Comparison of ENCODE assay signal across 16 mouse cellular contexts in the genomic region with DNA sequence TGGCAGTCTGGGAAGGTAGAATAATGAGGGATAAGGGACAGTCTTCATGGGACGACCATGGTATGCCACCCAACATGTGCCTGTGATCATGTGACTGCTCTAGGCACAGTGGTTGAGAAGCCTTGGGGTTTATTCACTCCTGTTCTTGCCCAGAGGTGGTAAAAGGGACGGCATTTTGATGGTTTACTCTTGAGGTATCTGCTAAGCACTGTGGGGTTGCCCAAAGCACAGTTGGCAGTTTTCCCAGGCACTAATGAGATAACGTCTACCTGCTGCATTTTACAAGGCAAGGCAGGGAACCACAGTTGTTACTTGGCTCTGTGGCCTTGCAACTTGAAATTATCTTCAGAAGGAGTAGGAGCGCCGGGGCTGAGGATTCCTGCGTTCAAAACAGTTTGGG. TPM values are rescaled to one million over a fixed set of nuclear protein-coding genes. Genes with fewer than 3 reads are reported as not detected.
DNase-seq lines count a peak whose midpoint lies in the region; ATAC-seq and TF ChIP-seq lines count a peak whose summit lies in the region.
"Had no signal": no experiment of that assay in that cellular context is flagged by ENCODE, and none has a peak within 500 bp of the region (broad histone marks: within the 10 kb centered on the region; RNA-seq: fewer than 3 reads in every experiment).

No protein-coding gene starts in this region.

- H3K36me3 ChIP-seq in forebrain, embryonic 13.5 days (ENCODE audit: poor library complexity, severe bottlenecking) = no peaks in the 10 kb centered on the region
- H3K36me3 ChIP-seq in forebrain, embryonic 12.5 days (replicated peaks) = no peaks in the 10 kb centered on the region
- H3K36me3 ChIP-seq in MEL (ENCODE audit: control insufficient read depth in 1 of 2, insufficient read depth in 2 of 2, low read length in 2 of 2) = no peaks in the 10 kb centered on the region
- no peaks in the 10 kb centered on the region for H3K36me3 ChIP-seq in forebrain, embryonic 16.5 days (ENCODE audit: control insufficient read depth, insufficient read depth)
- no peaks in the 10 kb centered on the region for H3K36me3 ChIP-seq in midbrain, embryonic 15.5 days (replicated peaks)
- H3K36me3 ChIP-seq: limb, embryonic 15.5 days had no signal

- no peaks in the 10 kb centered on the region; the same call in 1 of the 2 replicates for H3K27me3 ChIP-seq in forebrain, embryonic 13.5 days
- H3K27me3 ChIP-seq in forebrain, embryonic 12.5 days = no peaks in the 10 kb centered on the region
- peaks cover 0 to 9% of the 10 kb centered on the region in 2 experiments; a peak in 3 of 4 replicates for H3K27me3 ChIP-seq in MEL (ENCODE audit: control insufficient read depth in 1 of 2, insufficient read depth in 2 of 2, low read length in 2 of 2)
- H3K27me3 ChIP-seq in forebrain, embryonic 16.5 days (replicated peaks; ENCODE audit: control insufficient read depth, insufficient read depth, low read length) = no peaks in the 10 kb centered on the region
- no peaks in the 10 kb centered on the region for H3K27me3 ChIP-seq in midbrain, embryonic 15.5 days (replicated peaks)

- no peaks in the 10 kb centered on the region for H3K9me3 ChIP-seq in forebrain, embryonic 13.5 days (replicated peaks)
- H3K9me3 ChIP-seq in forebrain, embryonic 12.5 days = no peaks in the 10 kb centered on the region
- H3K9me3 ChIP-seq in MEL (replicated peaks; ENCODE audit: insufficient read depth, low read length) = no peaks in the 10 kb centered on the region
- no peaks in the 10 kb centered on the region for H3K9me3 ChIP-seq in forebrain, embryonic 16.5 days (ENCODE audit: control insufficient read depth, low read length)
- H3K9me3 ChIP-seq in midbrain, embryonic 15.5 days = no peaks in the 10 kb centered on the region
- H3K9me3 ChIP-seq: limb, embryonic 15.5 days had no signal

- ATAC-seq in forebrain, embryonic 13.5 days = 0 out of 2 replicates have a peak, but pooled peaks have one; percentile 39
- no peak for ATAC-seq in forebrain, embryonic 12.5 days (ENCODE audit: low FRiP score)
- peak; percentile 33; the same call in 1 of the 2 replicates for ATAC-seq in forebrain, embryonic 16.5 days
- ATAC-seq in midbrain, embryonic 15.5 days (replicated peaks) = peak; percentile 40

- no peak overlapping the region; the same call in 1 of the 2 replicates for H3K4me2 ChIP-seq in forebrain, embryonic 13.5 days
- no peak overlapping the region for H3K4me2 ChIP-seq in forebrain, embryonic 12.5 days
- no peak overlapping the region for H3K4me2 ChIP-seq in forebrain, embryonic 16.5 days (ENCODE audit: low read length)
- H3K4me2 ChIP-seq in midbrain, embryonic 15.5 days = no peak overlapping the region
- H3K4me2 ChIP-seq: limb, embryonic 15.5 days had no signal

- DNase-seq in MEL (ENCODE audit: low read depth, low spot score) = no peak
- DNase-seq in right cerebral cortex, postnatal 14 days = no peak
- DNase-seq in embryo, embryonic 10 days (ENCODE audit: low spot score) = no peak
- no peak for DNase-seq in lung, postnatal 36 days
- DNase-seq: cerebellum, adult 11-12 months; kidney, adult 9 months; lung, adult 18-20 months; thymus, postnatal 36 days had no signal

- H3K27ac ChIP-seq in forebrain, embryonic 13.5 days = no peak overlapping the region
- H3K27ac ChIP-seq in forebrain, embryonic 12.5 days = no peak overlapping the region
- no peak overlapping the region for H3K27ac ChIP-seq in MEL (ENCODE audit: control insufficient read depth, low read depth, low read length)
- H3K27ac ChIP-seq in forebrain, embryonic 16.5 days (ENCODE audit: low read length) = no peak overlapping the region
- peak overlapping the region; percentile 64 for H3K27ac ChIP-seq in midbrain, embryonic 15.5 days
- H3K27ac ChIP-seq: limb, embryonic 15.5 days; macrophage had no signal

- peaks cover 11% of the 10 kb centered on the region for H3K4me1 ChIP-seq in forebrain, embryonic 13.5 days
- H3K4me1 ChIP-seq in forebrain, embryonic 12.5 days = peaks cover 14% of the 10 kb centered on the region; the same call in 1 of the 2 replicates
- no peaks in the 10 kb centered on the region for H3K4me1 ChIP-seq in MEL (ENCODE audit: control insufficient read depth in 1 of 2, insufficient read depth in 2 of 2, low read length in 2 of 2)
- H3K4me1 ChIP-seq in forebrain, embryonic 16.5 days (replicated peaks; ENCODE audit: control insufficient read depth, insufficient read depth, low read length) = peaks cover 7% of the 10 kb centered on the region
- H3K4me1 ChIP-seq in midbrain, embryonic 15.5 days = peaks cover 13% of the 10 kb centered on the region

- no peak for TF ChIP-seq EP300 in MEL (IDR thresholded peaks at IDR 0.05; ENCODE audit: low read depth in 1 of 2, low read length in 2 of 2)

- 48% methylated on average over 6 of the region's 6 CpGs for WGBS in forebrain, embryonic 13.5 days
- WGBS in forebrain, embryonic 12.5 days = 50% methylated on average over 6 of the region's 6 CpGs
- WGBS in forebrain, embryonic 16.5 days = 35% methylated on average over 6 of the region's 6 CpGs
- 53% methylated on average over 6 of the region's 6 CpGs for WGBS in midbrain, embryonic 15.5 days

- TF ChIP-seq POLR2A in MEL (IDR thresholded peaks at IDR 0.05; ENCODE audit: control insufficient read depth in 1 of 2, insufficient read depth in 1 of 2, low read depth in 1 of 2, low read length in 2 of 2, poor library complexity in 1 of 2) = no peak

- no peak overlapping the region for H3K4me3 ChIP-seq in forebrain, embryonic 13.5 days
- no peak overlapping the region for H3K4me3 ChIP-seq in forebrain, embryonic 12.5 days (replicated peaks)
- no peak overlapping the region for H3K4me3 ChIP-seq in MEL (ENCODE audit: control insufficient read depth in 1 of 2, insufficient read depth in 1 of 2, low read depth in 2 of 2, low read length in 2 of 2)
- no peak overlapping the region for H3K4me3 ChIP-seq in forebrain, embryonic 16.5 days (replicated peaks; ENCODE audit: low read length)
- no peak overlapping the region for H3K4me3 ChIP-seq in midbrain, embryonic 15.5 days
- H3K4me3 ChIP-seq: limb, embryonic 15.5 days had no signal

- TF ChIP-seq RAD21 in MEL (IDR thresholded peaks at IDR 0.05; ENCODE audit: low read depth, low read length) = no peak

- H3K9ac ChIP-seq in forebrain, embryonic 13.5 days = no peak overlapping the region
- no peak overlapping the region for H3K9ac ChIP-seq in forebrain, embryonic 12.5 days
- H3K9ac ChIP-seq in MEL (ENCODE audit: control insufficient read depth, low read depth, low read length, poor library complexity, severe bottlenecking) = no peak overlapping the region
- no peak overlapping the region for H3K9ac ChIP-seq in forebrain, embryonic 16.5 days (replicated peaks; ENCODE audit: low read depth, low read length)
- 0 out of 2 replicates have a peak overlapping the region, but pooled peaks have one; percentile 11 for H3K9ac ChIP-seq in midbrain, embryonic 15.5 days
- H3K9ac ChIP-seq: limb, embryonic 15.5 days had no signal

- no peaks in the 10 kb centered on the region for H3K79me2 ChIP-seq in MEL (ENCODE audit: control insufficient read depth, insufficient read depth, low read length, poor library complexity)

- TF ChIP-seq CTCF in MEL (IDR thresholded peaks at IDR 0.05 in 2 of 3, conservative IDR thresholded peaks at IDR 0.05 in 1 of 3; ENCODE audit: control insufficient read depth in 1 of 3, insufficient read depth in 1 of 3, low read depth in 2 of 3, low read length in 3 of 3, poor library complexity in 1 of 3, severe bottlenecking in 1 of 3) = no peak

RNA-seq across cellular contexts. Expression of gene Vsig8, which starts 15.9 kb away (rescaled TPM):
- 0.11 and 0.14 TPM in 2 replicates for polyA plus RNA-seq in forebrain, embryonic 13.5 days (2015; fragmentation: Nextera tagmentation; extraction: Ambion mirVana)
- 0.28 TPM in 1 of 2 replicates, not detected in the other for polyA plus RNA-seq in forebrain, embryonic 12.5 days (2016; fragmentation: Nextera tagmentation; extraction: Ambion mirVana)
- not detected in 2 replicates for total RNA-seq in MEL (2012; rRNA removed)
- polyA plus RNA-seq in MEL (2012; ENCODE audit: insufficient read depth in 1 of 2, insufficient read length in 2 of 2, low read depth in 1 of 2, low replicate concordance in 2 of 2, missing spikeins in 1 of 2) = not detected
- 0.14 TPM in 1 of 2 replicates, not detected in the other for polyA plus RNA-seq in forebrain, embryonic 16.5 days (2015; fragmentation: Nextera tagmentation; extraction: Ambion mirVana)
- polyA plus RNA-seq in midbrain, embryonic 15.5 days (2015; fragmentation: Nextera tagmentation; extraction: Ambion mirVana) = 0.32 and 0.37 TPM in 2 replicates
- total RNA-seq: hematopoietic stem cell, adult 5-6 weeks had no signal

RNA-seq across cellular contexts. Expression of gene Cfap45, which starts 19.2 kb away (rescaled TPM):
- 1.4 and 2.2 TPM in 2 replicates for polyA plus RNA-seq in forebrain, embryonic 13.5 days (2015; fragmentation: Nextera tagmentation; extraction: Ambion mirVana)
- polyA plus RNA-seq in forebrain, embryonic 12.5 days (2016; fragmentation: Nextera tagmentation; extraction: Ambion mirVana) = 1.2 and 2.6 TPM in 2 replicates
- 0.29 TPM in 1 of 2 replicates, not detected in the other for total RNA-seq in MEL (2012; rRNA removed)
- polyA plus RNA-seq in MEL (2012; ENCODE audit: insufficient read depth in 1 of 2, insufficient read length in 2 of 2, low read depth in 1 of 2, low replicate concordance in 2 of 2, missing spikeins in 1 of 2) = under 1 TPM in 1 of 2 experiments, not detected in 1; 0.40 TPM
- 1.8 and 3.0 TPM in 2 replicates for polyA plus RNA-seq in forebrain, embryonic 16.5 days (2015; fragmentation: Nextera tagmentation; extraction: Ambion mirVana)
- polyA plus RNA-seq in midbrain, embryonic 15.5 days (2015; fragmentation: Nextera tagmentation; extraction: Ambion mirVana) = 3.7 and 4.2 TPM in 2 replicates

RNA-seq across cellular contexts. Expression of gene Tagln2, which starts 40.0 kb away (rescaled TPM):
- polyA plus RNA-seq in forebrain, embryonic 13.5 days (2015; fragmentation: Nextera tagmentation; extraction: Ambion mirVana) = 52.9 and 55.8 TPM in 2 replicates
- 40.0 and 45.7 TPM in 2 replicates for polyA plus RNA-seq in forebrain, embryonic 12.5 days (2016; fragmentation: Nextera tagmentation; extraction: Ambion mirVana)
- 100 and 150 TPM in 2 replicates for total RNA-seq in MEL (2012; rRNA removed)
- polyA plus RNA-seq in MEL (2012; ENCODE audit: insufficient read depth in 1 of 2, insufficient read length in 2 of 2, low read depth in 1 of 2, low replicate concordance in 2 of 2, missing spikeins in 1 of 2) = 100 to 1,000 TPM; 332 to 581 TPM
- 53.4 and 56.8 TPM in 2 replicates for polyA plus RNA-seq in forebrain, embryonic 16.5 days (2015; fragmentation: Nextera tagmentation; extraction: Ambion mirVana)
- 57.2 and 58.7 TPM in 2 replicates for polyA plus RNA-seq in midbrain, embryonic 15.5 days (2015; fragmentation: Nextera tagmentation; extraction: Ambion mirVana)

RNA-seq across cellular contexts. Expression of gene Slamf8, which starts 50.5 kb away (rescaled TPM):
- polyA plus RNA-seq in forebrain, embryonic 13.5 days (2015; fragmentation: Nextera tagmentation; extraction: Ambion mirVana) = not detected in 2 replicates
- polyA plus RNA-seq in forebrain, embryonic 12.5 days (2016; fragmentation: Nextera tagmentation; extraction: Ambion mirVana) = not detected in 2 replicates
- not detected in 2 replicates for total RNA-seq in MEL (2012; rRNA removed)
- polyA plus RNA-seq in MEL (2012; ENCODE audit: insufficient read depth in 1 of 2, insufficient read length in 2 of 2, low read depth in 1 of 2, low replicate concordance in 2 of 2, missing spikeins in 1 of 2) = not detected
- not detected in 2 replicates for polyA plus RNA-seq in forebrain, embryonic 16.5 days (2015; fragmentation: Nextera tagmentation; extraction: Ambion mirVana)
- polyA plus RNA-seq in midbrain, embryonic 15.5 days (2015; fragmentation: Nextera tagmentation; extraction: Ambion mirVana) = not detected in 2 replicates
- polyA plus RNA-seq: testis, adult 2 months had no signal

RNA-seq across cellular contexts. Expression of gene Igsf9, which starts 58.2 kb away (rescaled TPM):
- polyA plus RNA-seq in forebrain, embryonic 13.5 days (2015; fragmentation: Nextera tagmentation; extraction: Ambion mirVana) = 78.7 and 90.7 TPM in 2 replicates
- polyA plus RNA-seq in forebrain, embryonic 12.5 days (2016; fragmentation: Nextera tagmentation; extraction: Ambion mirVana) = 102 TPM in 2 replicates
- total RNA-seq in MEL (2012; rRNA removed) = 0.12 and 0.13 TPM in 2 replicates
- under 1 TPM in 1 of 2 experiments, not detected in 1; 0.38 TPM for polyA plus RNA-seq in MEL (2012; ENCODE audit: insufficient read depth in 1 of 2, insufficient read length in 2 of 2, low read depth in 1 of 2, low replicate concordance in 2 of 2, missing spikeins in 1 of 2)
- 60.9 and 89.9 TPM in 2 replicates for polyA plus RNA-seq in forebrain, embryonic 16.5 days (2015; fragmentation: Nextera tagmentation; extraction: Ambion mirVana)
- 80.6 and 83.2 TPM in 2 replicates for polyA plus RNA-seq in midbrain, embryonic 15.5 days (2015; fragmentation: Nextera tagmentation; extraction: Ambion mirVana)
